Mouse (Mus musculus) lung, embryonic 14.5 days (tissue): ENCODE results near the gene Fgfr2. TPM values are rescaled to one million over a fixed set of nuclear protein-coding genes. Genes with fewer than 3 reads are reported as not detected.

Experiments used
- ATAC-seq: fragments of 200-750 bp; cut with Nextera tagmentation; 2 replicates; pipeline ENCODE4 v1.8.0; 2017; ENCODE audit warnings: mild to moderate bottlenecking, moderate TSS enrichment, moderate library complexity; ENCODE audit not compliant: insufficient read depth
- DNase-seq: peaks from one replicate; pipeline ENCODE4 v3.0.0-alpha.2; 2015
- H3K27ac ChIP-seq: fragments of 300-500 bp; sonication (generic); 2 replicates; pipeline ENCODE4 v1.5.1; 2014; ENCODE audit warnings: low read depth, mild to moderate bottlenecking, moderate library complexity
- H3K27me3 ChIP-seq: fragments of 300-500 bp; sonication (generic); 2 replicates; pipeline ENCODE4 v1.6.1; 2014; ENCODE audit warnings: low read length, control low read depth; ENCODE audit not compliant: insufficient read depth
- H3K36me3 ChIP-seq: fragments of 300-500 bp; sonication (generic); 2 replicates; pipeline ENCODE4 v1.6.1; 2014; ENCODE audit warnings: control low read depth; ENCODE audit not compliant: insufficient read depth
- H3K4me1 ChIP-seq: fragments of 300-500 bp; sonication (generic); 2 replicates; pipeline ENCODE4 v1.6.1; 2014; ENCODE audit warnings: antibody characterized with exemption, control low read depth; ENCODE audit not compliant: insufficient read depth
- H3K4me2 ChIP-seq: fragments of 300-500 bp; sonication (generic); 2 replicates; pipeline ENCODE4 v1.6.1; 2014; ENCODE audit warnings: mild to moderate bottlenecking
- H3K4me3 ChIP-seq: fragments of 300-500 bp; sonication (generic); 2 replicates; pipeline ENCODE4 v1.5.1; 2014; ENCODE audit warnings: low read depth, low read length
- H3K9ac ChIP-seq: fragments of 300-500 bp; sonication (generic); 2 replicates; pipeline ENCODE4 v1.6.1; 2014
- H3K9me3 ChIP-seq: fragments of 300-500 bp; sonication (generic); 2 replicates; pipeline ENCODE4 v1.6.1; 2016; ENCODE audit warnings: low read depth, low read length, control low read depth
- CTCF ChIP-seq: IDR thresholded peaks from 2 replicates; pipeline ENCODE4 v1.5.1; 2016; ENCODE audit warnings: antibody characterized with exemption, low read depth
- WGBS: fragments of 180-500 bp; shearing (Covaris S2); extraction: QIAGEN DNeasy Blood & Tissue Kit; methylation state at CpG from one replicate; pipeline ENCODE4 v1.1.7; 2014; 5-methylcytosine and 5-hydroxymethylcytosine counted together
- polyA plus RNA-seq: library from polyadenylated mRNA; unstranded; fragments of >200 nt; fragmentation: Nextera tagmentation; extraction: Ambion mirVana; gene quantifications from 2 replicates; pipeline ENCODE4 v1.2.1, GENCODE M21; 2014

Gene Fgfr2
- polyA plus RNA-seq, 1 experiment from 2014 or later: 179 TPM

- H3K36me3 ChIP-seq: no peaks in the 10 kb centered on the region
- H3K4me3 ChIP-seq: no peak overlapping the region
- TF ChIP-seq CTCF: no peak
- H3K9me3 ChIP-seq: no peaks in the 10 kb centered on the region
- no peaks in the 10 kb centered on the region for H3K4me1 ChIP-seq
- no peak for ATAC-seq
- no peaks in the 10 kb centered on the region for H3K27me3 ChIP-seq
- no peak overlapping the region for H3K4me2 ChIP-seq
- WGBS: 66% methylated on average over 8 of the region's 8 CpGs
- H3K27ac ChIP-seq: no peak overlapping the region
- H3K9ac ChIP-seq: no peak overlapping the region
- DNase-seq: no peak
These were observed 1493.6 kb downstream of the Fgfr2 start for GRCm38 (mm10) chr7:131629562-131629961.

GRCm38 (mm10) chr7:131628846-131629391, 1494.2 kb downstream of the Fgfr2 start:
- Histone ChIP-seq H3K27me3 (no peaks in the 10 kb centered on the region), H3K9ac (no peak overlapping the region), H3K9me3 (no peaks in the 10 kb centered on the region), H3K4me1 (no peaks in the 10 kb centered on the region), H3K4me2 (no peak overlapping the region), H3K4me3 (no peak overlapping the region), H3K36me3 (no peaks in the 10 kb centered on the region), H3K27ac (no peak overlapping the region)
- ATAC-seq: no peak
- WGBS: 77% methylated on average over 13 of the region's 13 CpGs
- TF ChIP-seq CTCF: no peak
- peak; percentile 5 for DNase-seq

GRCm38 (mm10) chr7:131628356-131628755, 1494.8 kb downstream of the Fgfr2 start:
- no peak overlapping the region for H3K4me3 ChIP-seq
- 77% methylated on average over 17 of the region's 17 CpGs for WGBS
- no peaks in the 10 kb centered on the region for H3K27me3 ChIP-seq
- no peaks in the 10 kb centered on the region for H3K36me3 ChIP-seq
- H3K4me1 ChIP-seq: no peaks in the 10 kb centered on the region
- no peak overlapping the region for H3K9ac ChIP-seq
- no peak for ATAC-seq
- H3K27ac ChIP-seq: no peak overlapping the region
- H3K9me3 ChIP-seq: no peaks in the 10 kb centered on the region
- no peak for TF ChIP-seq CTCF
- peak; percentile 8 for DNase-seq
- H3K4me2 ChIP-seq: no peak overlapping the region

- H3K4me1 ChIP-seq: no peaks in the 10 kb centered on the region
- H3K9me3 ChIP-seq: no peaks in the 10 kb centered on the region
- DNase-seq: no peak
- no peak overlapping the region for H3K4me2 ChIP-seq
- no peak for ATAC-seq
- H3K36me3 ChIP-seq: no peaks in the 10 kb centered on the region
- no peak overlapping the region for H3K27ac ChIP-seq
- H3K9ac ChIP-seq: no peak overlapping the region
- WGBS: 20% methylated on average over 7 of the region's 7 CpGs
- H3K27me3 ChIP-seq: no peaks in the 10 kb centered on the region
- no peak overlapping the region for H3K4me3 ChIP-seq
- peak; percentile 37 for TF ChIP-seq CTCF
These were observed 1513.5 kb downstream of the Fgfr2 start for GRCm38 (mm10) chr7:131609677-131610076.

GRCm38 (mm10) chr7:131608049-131608448, 1515.1 kb downstream of the Fgfr2 start:
- no peak overlapping the region for H3K4me3 ChIP-seq
- no peak overlapping the region for H3K4me2 ChIP-seq
- H3K27me3 ChIP-seq: no peaks in the 10 kb centered on the region
- H3K9me3 ChIP-seq: no peaks in the 10 kb centered on the region
- no peaks in the 10 kb centered on the region for H3K4me1 ChIP-seq
- no peak overlapping the region for H3K27ac ChIP-seq
- ATAC-seq (no peak), DNase-seq (no peak)
- no peak for TF ChIP-seq CTCF
- WGBS: 80% methylated on average over 6 of the region's 6 CpGs
- no peaks in the 10 kb centered on the region for H3K36me3 ChIP-seq
- no peak overlapping the region for H3K9ac ChIP-seq

GRCm38 (mm10) chr7:131605481-131605880, 1517.7 kb downstream of the Fgfr2 start:
- 58% methylated on average over 4 of the region's 4 CpGs for WGBS
- Histone ChIP-seq H3K27ac (no peak overlapping the region), H3K36me3 (no peaks in the 10 kb centered on the region), H3K4me1 (no peaks in the 10 kb centered on the region), H3K9ac (no peak overlapping the region), H3K4me2 (no peak overlapping the region), H3K4me3 (no peak overlapping the region), H3K9me3 (no peaks in the 10 kb centered on the region), H3K27me3 (no peaks in the 10 kb centered on the region)
- ATAC-seq: no peak
- DNase-seq: no peak
- TF ChIP-seq CTCF: no peak

- no peaks in the 10 kb centered on the region for H3K36me3 ChIP-seq
- 75% methylated on average over 10 of the region's 10 CpGs for WGBS
- H3K27ac ChIP-seq: no peak overlapping the region
- no peak for ATAC-seq
- no peak overlapping the region for H3K9ac ChIP-seq
- DNase-seq: no peak
- H3K4me1 ChIP-seq: no peaks in the 10 kb centered on the region
- TF ChIP-seq CTCF: no peak
- no peak overlapping the region for H3K4me3 ChIP-seq
- H3K27me3 ChIP-seq: no peaks in the 10 kb centered on the region
- no peaks in the 10 kb centered on the region for H3K9me3 ChIP-seq
- no peak overlapping the region for H3K4me2 ChIP-seq
These were observed 1518.2 kb downstream of the Fgfr2 start for GRCm38 (mm10) chr7:131604946-131605345.

GRCm38 (mm10) chr7:131603186-131603585, 1520.0 kb downstream of the Fgfr2 start:
- TF ChIP-seq CTCF: no peak
- Histone ChIP-seq H3K9ac (no peak overlapping the region), H3K27me3 (no peaks in the 10 kb centered on the region), H3K4me3 (no peak overlapping the region), H3K4me1 (peaks cover 3% of the 10 kb centered on the region; the same call in 1 of the 2 replicates), H3K27ac (no peak overlapping the region), H3K9me3 (no peaks in the 10 kb centered on the region), H3K4me2 (no peak overlapping the region), H3K36me3 (no peaks in the 10 kb centered on the region)
- DNase-seq: no peak
- 12% methylated on average over 9 of the region's 11 CpGs for WGBS
- no peak for ATAC-seq
